Mouse (Mus musculus): ENCODE results near the gene Sap18b. TPM values are rescaled to one million over a fixed set of nuclear protein-coding genes. Genes with fewer than 3 reads are reported as not detected.

Gene Sap18b
- total RNA-seq, 2 experiments from 2014 or later = 170 to 181 TPM

Other genes starting within 250 kb of the Sap18b start
- gene Prss54, start 249.0 kb upstream of the Sap18b start, total RNA-seq (2021) = not detected
- 1 to 10 TPM; 2.9 to 3.2 TPM for gene Gins3, start 191.9 kb upstream of the Sap18b start, total RNA-seq (2021)
- gene Ndrg4, start 148.4 kb upstream of the Sap18b start, total RNA-seq (2021) = 10 to 100 TPM; 16.1 to 21.6 TPM
- 10 to 100 TPM; 30.1 to 35.5 TPM for gene Setd6, start 109.5 kb upstream of the Sap18b start, total RNA-seq (2021)
- 100 to 1,000 TPM; 148 to 168 TPM for gene Cnot1, start 17.9 kb upstream of the Sap18b start, total RNA-seq (2021)
- 10 to 100 TPM; 17.6 to 22.1 TPM for gene Slc38a7, start 28.2 kb downstream of the Sap18b start, total RNA-seq (2021)
- 100 to 1,000 TPM; 122 to 138 TPM for gene Got2, start 63.2 kb downstream of the Sap18b start, total RNA-seq (2021)